Mouse (Mus musculus) gonadal fat pad, adult 2 months (tissue): ENCODE measurements around the gene Ptov1. TPM values are rescaled to one million over a fixed set of nuclear protein-coding genes. Genes with fewer than 3 reads are reported as not detected.
A peak's percentile ranks its signal among the peaks of the same experiment; 100 is the strongest.

ENCODE experiments used
- DNase-seq: peaks from one replicate; pipeline ENCODE4 v3.0.0-alpha.2; 2012; ENCODE audit warnings: low read depth
- polyA plus RNA-seq: library from polyadenylated mRNA; depleted of rRNA; stranded (reverse); fragments of >200 nt; gene quantifications from 2 replicates; pipeline ENCODE4 v1.2.3, GENCODE M21; 2012; rRNA removed

The Ptov1 gene
- polyA plus RNA-seq, result 243 and 279 TPM in 2 replicates

DNA sequence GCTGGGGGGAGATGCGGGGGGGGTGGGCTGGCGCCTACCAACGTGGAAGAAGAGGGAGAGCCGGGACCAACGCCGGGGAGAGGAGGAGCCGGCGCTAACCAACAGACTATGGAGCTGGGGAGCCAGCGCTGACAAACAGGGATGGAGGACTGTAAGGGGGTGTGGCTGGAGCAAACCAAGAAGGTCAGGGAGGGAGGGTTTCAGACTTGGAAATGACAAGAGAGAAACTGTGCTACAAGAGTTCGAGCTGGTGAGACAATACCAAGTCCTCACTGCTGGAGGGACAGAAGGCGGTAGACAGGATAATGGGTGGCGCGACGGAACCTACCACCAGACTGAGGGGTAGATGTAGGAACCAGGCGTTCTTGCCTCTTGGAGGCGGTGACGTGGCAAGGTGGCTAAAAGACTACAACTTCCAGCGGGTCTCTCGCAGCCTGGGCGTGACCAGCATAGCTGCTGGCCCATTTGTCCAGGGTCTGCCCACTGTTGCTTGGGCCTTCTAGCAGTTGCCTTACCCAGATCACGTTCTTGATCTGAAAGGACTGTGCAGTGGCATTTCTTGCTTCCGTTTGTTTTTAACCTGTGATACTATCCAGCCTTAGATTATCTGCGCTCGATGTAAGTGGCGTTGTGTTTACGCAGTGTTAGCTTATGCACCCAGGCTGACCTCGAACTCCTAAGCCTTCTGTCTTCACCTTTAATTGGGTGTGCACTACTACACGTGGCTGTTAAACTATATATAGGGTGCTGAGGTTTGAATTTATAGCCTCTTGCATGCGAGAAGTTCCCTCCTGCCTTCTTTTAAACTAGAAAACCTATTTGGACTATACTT, at the start of gene Ptov1:
Gene Ptov1 (minus strand): TSS at position 92 of the 832 bp plus-strand sequence.
- peak; percentile 84 for DNase-seq

DNA sequence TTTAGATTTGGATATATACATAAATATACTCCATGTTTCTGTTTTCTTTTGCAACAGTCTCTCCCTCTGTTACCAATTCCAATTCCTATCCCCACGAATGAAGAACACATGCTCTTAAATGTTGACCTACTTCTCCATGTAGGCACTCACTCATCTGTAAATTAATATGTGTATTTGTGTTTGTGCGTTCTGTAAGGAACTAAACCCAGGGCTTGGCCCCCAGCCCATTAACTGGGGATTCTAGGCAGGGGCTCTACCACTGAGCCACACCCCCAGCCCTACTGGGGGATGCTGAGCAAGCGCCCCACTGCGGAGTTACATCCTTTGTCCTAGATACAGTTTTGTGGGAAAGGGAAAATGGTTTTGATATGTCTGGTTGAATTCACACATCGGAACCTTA, 49.5 kb upstream of the Ptov1 start:
- DNase-seq, result no peak

DNA sequence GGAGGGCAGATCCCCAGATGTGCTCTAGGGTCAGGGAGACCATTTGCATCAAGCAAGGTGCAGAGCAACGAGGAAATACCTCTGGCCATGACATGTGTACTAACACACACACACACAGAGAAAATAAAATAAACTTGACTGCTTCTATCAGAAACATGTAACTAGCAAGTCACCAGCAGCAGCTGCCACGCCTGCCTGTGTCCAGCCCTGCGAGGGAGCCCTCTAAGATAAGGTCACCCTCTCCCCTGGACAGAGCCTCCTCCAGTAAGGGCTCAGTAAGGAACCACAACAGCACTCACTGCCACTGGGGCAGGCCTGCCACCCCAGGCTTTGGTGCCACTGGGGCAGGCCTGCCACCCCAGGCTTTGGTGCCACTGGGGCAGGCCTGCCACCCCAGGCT, 48.6 kb upstream of the Ptov1 start:
- no peak for DNase-seq

DNA sequence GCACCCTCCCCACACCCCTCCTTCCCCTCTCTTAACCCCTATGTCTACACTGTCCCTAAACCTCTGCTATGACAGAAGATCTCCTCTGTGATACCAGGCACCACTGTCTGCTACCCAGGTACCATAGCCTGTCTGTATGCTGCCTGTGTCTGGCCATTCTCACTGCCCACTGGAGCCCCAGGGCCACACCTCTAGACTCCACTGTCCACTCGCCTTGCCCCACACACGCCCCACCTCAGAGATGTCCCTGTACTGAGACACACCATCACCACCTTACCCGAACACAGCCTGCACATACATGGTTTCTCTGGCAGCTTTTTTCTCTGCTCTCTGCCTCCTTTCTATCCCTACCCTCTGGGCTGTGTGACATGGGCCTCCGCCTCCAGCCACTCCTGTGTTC, 47.3 kb upstream of the Ptov1 start:
- no peak for DNase-seq

DNA sequence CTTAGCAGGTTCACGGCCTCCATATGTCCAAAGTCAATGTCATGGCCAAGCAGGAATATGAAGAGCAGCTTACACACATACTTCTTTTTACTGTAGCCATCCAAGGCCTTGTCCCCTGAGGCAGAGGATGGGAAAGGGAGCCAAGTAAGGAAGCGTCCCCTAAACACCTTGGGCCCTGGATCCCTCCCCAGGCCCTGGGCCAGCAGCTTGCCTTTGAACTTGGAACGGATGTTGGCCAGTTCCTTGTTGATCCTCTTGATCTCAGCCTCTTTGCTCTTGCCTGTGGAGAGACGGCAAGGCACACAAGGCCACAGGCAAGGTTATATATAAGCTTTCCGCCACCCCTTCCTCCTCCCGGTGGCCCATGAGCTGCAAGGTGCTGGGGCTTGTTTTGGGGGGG, 46.6 kb upstream of the Ptov1 start:
- DNase-seq, result no peak

DNA sequence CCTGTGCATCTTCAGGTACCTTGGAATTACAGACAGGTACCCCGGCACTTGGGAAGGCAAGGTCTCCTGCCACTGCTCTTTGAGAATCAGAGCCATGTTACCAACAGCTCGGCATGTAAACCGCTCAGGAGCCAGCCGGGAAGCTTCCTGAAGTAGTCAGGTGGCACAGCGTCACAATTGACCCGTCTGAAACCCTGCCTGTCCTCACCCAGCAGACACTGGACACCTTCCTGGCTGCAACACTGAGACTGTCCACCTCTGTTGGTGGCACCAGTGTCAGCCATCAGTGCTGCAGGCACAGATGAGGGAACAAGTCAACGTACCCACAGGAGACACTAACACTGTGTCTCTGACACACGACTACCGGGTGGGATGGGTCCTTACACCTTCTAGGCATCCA, 45.7 kb upstream of the Ptov1 start:
- no peak for DNase-seq

DNA sequence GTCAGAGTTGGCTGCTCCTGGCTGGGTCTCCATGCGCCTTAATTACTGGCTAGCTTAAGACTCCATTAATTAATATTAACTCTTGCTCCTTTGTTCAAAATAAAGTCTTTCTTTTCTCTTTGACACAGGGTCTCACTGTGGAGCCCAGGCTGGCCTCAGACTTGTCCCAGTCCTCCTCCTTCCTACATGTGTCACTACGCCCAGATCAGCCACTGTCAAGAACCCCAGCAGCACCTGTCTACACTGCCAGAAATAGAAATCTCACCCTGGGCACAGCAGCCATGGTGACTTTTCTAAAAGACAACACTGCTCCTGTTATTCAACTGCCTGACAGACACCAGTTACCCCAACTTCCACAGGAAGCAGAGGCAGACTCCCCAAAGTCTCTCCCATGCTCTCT, 44.8 kb upstream of the Ptov1 start:
- no peak for DNase-seq

DNA sequence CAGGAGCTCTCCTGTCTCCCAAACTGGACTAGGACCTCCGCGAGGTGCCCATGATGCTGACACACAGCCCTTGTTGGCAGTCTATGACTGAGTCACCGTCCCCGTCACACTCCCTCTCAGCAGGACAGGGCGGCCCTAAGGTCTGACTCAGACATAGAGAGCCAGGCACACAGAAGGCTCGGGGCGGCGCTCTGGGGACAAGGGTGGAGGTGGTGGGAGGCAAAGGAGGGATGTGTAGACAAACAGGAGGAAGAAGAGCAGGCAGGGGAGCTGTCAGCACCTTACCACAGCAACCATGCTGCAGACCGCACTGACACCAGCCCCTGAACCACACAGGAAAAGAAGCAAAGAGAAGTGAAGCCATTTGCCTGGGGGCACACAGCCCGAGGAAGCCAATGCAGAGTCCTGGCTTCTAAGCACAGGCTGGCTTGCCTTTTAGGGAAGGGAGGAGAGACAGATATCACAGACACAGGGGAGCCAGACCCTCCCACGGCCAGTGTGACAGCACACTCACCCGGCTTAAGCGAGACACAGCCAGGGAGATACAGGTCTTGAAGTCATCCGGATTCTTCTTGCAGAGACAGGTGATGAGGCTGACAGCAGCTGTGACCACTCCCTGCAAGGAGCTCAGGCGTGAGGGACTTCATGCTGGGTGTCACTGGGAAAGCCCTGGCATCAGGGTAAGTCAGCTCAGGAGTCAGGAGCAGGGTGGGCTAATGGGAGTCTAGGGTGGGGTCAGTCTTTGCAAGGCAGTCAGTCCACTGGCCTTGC, 39.3 kb upstream of the Ptov1 start:
- no peak for DNase-seq

DNA sequence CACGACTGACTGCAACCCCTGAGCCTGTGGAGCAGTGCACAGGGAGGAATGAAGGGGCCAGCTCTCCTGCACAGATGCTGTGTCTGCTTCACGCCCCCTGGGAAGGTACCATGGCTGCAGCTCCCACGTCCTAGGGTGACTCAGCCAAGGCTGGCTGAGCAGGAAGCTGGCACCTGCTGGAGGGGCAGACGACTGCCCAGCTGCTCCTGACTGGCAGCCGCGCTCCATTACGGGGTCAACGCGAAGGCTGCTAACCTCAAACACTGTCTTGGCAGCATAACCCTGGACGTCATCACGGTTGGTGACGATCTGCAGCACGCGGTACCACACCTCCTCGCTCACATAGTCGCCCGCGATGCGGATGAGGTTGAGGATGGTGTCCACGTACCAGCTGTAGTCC, 35.8 kb upstream of the Ptov1 start:
- no peak for DNase-seq

DNA sequence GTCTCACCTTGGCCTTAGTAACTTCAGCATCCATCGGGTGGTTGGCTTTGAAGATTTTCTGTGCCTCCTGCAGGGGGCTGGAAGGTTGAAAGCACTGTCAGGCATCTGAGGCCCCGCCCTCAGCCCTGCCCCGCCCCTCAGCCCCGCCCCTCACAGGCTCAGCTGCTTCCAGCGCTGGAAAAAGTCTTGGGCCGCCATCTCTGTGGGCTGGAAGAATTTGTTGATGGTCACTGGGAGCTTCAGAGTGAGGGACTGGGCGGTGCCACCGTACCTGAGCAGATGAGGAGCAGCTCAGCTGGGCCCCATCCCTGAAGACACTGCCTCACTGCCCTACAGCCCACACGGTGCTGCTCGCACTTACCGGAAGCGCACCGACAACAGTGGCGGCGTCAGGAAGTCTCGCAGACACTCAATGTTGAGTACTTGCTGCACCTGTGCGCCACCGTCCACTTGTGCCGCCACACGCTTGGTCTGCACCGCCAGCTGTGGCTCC, 31.7 kb upstream of the Ptov1 start:
- no peak for DNase-seq

DNA sequence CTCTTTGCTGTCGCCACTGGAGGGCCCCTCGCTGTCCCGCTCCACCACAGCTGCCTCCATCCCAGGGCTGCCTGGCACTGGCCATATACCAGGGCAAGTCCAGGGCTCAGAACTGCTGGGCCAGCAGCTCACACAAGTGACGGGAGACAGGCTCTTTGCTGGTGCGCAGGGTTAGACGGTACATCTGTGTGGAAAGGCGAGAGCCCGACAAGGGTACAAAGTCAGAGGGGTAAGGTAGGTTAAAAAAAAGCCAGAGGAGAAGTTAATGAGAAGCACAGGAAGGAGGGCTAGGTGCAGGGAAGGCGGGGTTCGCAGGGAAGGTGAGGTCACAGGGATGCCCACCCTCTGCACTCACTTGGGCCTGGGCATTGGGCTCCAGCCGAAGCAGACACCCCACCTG, 31.0 kb upstream of the Ptov1 start:
- no peak for DNase-seq

DNA sequence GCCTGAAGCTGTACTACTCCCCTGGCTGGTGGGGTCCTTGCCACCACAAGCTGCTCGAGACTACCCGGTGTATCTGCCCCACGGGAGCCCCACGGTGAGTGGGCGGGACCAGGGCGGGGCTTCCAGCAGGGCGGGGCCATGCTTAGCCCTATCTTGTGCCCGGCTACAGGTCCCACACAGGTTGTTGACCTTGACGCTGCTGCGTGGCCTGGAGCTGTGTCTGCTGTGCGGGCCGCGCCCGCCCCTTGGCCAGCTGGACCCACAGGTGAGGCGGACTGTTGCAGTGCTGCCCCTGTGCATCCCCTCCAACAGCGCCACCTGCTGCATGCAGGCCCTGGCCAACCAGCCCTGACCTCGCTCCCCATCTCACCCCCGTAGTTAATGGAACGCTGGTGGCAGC, 29.0 kb upstream of the Ptov1 start:
- DNase-seq, result no peak

DNA sequence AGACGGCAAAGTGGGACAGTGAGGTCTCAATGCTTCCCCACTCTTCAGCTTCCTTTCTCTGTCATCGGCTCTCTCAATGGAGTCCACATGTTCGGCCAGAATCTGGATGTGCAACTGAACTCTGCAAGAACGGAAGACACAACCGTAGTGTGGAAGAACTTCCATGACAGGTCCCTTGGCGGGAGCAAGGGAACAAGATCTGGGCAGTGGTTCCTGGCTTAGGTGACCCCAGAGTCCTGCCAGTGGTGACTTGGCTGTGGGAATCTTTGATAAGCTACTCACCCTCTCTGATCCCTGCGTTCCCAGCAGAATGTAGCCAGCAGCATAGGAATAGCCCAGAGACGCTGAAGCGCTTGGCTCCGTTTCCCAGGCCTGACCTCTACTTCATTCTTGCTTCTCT, 26.9 kb upstream of the Ptov1 start:
- DNase-seq, result no peak

DNA sequence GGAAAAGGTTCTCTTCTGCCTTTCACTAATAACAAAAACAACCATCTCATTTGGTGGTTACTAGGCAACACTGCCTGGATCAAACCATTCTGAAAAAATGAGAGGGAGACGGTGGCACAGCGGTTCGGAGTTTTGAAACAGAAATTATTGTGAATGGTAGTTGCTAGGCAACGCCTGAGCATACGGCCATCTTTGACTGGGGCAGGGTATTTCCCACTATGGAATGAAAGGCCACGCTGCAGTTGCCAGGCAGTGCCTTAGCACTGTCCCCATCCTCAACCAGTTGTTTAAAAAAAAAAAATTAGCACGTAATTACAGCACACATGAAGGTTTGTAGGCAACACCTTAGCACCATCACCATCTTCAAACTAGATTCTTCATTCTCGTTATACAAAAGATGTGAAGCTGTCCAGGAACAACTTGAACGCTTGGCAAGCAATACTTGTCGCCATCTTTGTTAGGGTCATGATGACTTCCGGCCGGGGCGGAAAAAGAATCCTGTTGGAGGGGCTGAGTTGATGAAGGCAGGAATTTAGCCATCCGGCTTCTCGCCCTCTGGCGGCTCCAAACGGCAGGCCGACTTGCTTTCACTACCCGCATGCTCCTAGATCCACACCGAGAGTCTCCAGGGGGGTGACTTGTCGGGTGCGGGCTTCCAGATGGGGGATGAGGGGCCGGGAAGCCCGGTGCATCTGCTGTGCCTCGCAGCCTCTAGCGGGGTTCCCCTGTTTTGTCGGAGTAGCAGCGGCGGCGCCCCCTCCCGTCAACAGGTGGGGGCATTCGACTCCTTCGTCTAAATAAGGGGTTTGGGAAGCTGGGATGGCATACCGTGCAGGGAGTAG, 26.2 kb upstream of the Ptov1 start, which contains the start of gene Fuz:
Gene Fuz (plus strand): TSS at position 487 of the 842 bp plus-strand sequence.
- peak; percentile 69 for DNase-seq

DNA sequence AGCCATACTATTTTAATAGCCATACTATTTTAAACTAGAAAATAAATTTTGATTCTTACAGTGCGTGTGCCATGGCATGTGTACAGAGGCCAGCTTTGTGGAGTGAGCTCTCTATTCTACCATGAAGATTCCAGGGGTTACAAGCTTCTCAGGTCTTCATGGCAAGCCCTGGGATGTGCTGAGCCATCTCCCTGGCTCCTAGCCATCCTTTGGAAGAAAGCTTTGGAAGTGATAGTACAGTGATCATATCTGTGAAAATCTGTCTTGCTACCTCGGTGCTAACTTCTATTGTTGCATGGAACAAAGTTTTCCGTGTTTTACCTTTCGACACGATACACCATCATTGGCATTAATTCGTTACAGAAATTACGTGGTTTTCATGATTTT, 25.6 kb upstream of the Ptov1 start:
- no peak for DNase-seq

DNA sequence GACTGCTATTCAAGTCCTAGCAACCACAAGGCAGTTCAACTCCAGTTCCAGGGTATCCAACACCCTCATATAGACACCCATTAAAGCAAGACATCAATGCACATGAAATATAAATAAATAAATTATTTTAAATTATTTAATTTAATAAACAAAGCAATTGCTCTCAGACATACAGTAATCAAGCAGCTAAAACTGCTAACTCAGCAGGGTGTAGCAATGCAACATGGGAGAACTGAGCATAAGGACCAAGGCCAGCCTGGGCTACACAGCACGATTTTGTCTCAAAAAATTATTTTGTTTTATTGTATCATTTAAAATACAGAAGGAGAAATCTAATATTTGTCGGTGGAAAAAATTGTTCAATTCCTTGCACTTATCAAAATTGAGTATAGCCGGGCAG, 24.6 kb upstream of the Ptov1 start:
- no peak for DNase-seq

DNA sequence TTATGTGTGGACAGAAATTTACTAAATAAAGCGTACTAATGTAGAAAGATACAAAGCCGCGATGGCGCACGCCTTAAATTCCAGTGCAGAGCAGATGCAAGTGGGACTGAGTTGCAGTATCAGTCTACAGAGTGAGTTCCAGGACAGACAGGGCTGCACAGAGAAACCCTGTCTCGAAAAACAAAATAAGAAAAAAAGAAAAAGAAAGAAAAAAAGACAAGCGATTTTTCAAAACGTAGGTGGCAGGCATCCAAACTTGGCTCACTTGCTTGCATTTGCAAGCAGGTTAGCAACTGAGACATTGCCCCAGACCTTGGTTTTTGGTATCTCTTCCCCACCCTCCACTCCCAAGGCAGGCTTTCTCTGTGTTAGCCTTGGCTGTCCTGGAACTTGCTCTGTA, 23.6 kb upstream of the Ptov1 start:
- DNase-seq, result no peak

DNA sequence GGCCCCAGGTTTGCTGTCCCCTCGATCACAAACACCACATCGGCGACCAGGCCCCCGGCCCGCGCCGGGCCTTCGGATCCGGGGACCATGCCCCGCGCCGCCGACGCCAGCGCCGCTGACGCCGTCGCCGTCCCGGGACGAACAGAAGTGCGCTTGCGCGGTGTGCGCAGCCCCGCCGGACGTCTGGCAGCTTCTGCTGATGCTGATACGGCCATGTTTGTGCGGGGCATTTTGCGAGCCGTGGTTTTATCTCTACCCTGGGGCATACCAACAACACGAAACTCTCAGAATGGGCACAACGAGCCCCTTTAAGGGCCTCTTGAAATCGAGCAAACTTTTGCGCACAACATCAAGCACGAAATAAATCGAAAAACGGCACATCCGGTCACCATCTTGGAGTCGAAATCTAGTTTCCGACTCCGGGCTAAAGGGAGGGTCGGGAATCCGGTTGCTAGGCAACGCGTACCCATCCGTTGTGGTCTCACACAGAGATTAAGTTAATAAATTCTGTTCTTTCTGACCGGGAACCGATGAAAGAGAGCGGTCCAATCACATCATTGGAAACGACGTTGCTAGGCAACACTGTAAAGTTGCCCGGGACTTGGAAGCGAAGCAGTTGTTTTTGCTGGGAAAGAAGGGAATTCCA, 22.8 kb upstream of the Ptov1 start, which contains the start of gene Med25:
Gene Med25 (minus strand): TSS at position 437 of the 646 bp plus-strand sequence.
- no peak for DNase-seq

DNA sequence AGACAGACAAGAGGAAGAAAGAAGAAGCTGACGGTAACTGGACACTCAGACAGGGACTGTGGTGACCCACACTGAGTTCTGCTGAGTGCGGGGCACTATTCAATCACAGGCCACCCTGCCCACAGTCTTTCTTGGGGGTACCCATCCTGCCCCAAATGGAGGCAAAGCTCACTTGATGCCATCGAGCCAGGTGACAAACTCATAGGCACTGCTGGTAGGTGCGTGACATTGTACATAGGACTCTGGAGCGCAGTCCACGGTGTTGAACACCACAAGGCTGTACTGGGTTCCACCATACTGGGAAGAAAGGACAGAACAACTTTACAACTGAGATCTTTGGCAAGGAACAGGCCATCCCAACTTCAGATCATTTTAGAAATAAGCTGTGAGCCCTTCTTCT, 22.0 kb upstream of the Ptov1 start:
- DNase-seq, result no peak

DNA sequence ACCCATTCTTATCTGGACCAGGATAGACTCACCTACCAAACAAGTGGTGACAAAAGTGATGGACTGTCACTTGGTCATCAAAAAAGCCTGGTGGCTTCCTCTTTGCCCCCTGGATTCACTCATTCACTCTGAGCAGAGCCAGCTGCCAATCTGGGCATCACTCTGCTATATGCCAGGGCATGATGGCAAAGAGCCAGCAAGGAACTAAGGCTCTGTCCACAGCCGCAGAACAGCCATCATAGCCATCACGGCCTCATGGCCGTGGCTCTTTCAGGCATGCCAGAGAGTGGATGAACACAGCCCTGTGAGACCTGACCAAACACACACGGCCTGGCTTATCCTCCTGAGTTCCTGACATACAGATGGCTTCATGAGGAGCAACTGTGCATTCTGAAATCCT, 21.1 kb upstream of the Ptov1 start:
- no peak for DNase-seq

DNA sequence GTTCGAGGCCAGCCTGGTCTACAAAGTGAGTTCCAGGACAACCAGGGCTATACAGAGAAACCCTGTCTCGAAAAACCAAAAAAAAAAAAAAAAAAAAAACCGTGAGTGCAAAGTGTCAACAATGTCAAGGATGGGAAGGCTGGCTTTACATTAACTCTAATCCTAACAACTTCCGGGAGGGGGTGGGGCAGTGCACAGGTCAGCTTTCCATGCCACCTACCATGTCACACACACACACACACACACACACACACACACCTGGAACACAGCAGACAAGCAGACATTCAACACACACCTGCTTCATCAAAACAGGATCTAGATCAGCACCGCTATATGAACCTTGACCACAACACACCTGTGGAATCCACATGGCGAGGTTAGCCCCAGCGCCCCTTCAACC, 20.6 kb upstream of the Ptov1 start:
- no peak for DNase-seq
